Mouse (Mus musculus): Measurements from ENCODE around the gene Ube2h. TPM values are rescaled to one million over a fixed set of nuclear protein-coding genes. Genes with fewer than 3 reads are reported as not detected.

Ube2h gene
- polyA plus RNA-seq, 1 experiment, result 28.7 TPM

GRCm38 (mm10) chr6:30228921-30229320 lies 75.4 kb downstream of the Ube2h start:
- H3K4me3 ChIP-seq (replicated peaks), result no peak overlapping the region
- no peaks in the 10 kb centered on the region for H3K27me3 ChIP-seq (ENCODE audit: control insufficient read depth)
- peaks cover 10% of the 10 kb centered on the region for H3K4me1 ChIP-seq (ENCODE audit: control insufficient read depth)
- TF ChIP-seq GATA1 (IDR thresholded peaks at IDR 0.05; ENCODE audit: low read length), result no peak
- TF ChIP-seq TAL1 (IDR thresholded peaks at IDR 0.05; ENCODE audit: low read length), result no peak
- H3K36me3 ChIP-seq (ENCODE audit: control insufficient read depth), result peaks cover 65% of the 10 kb centered on the region
- no peaks in the 10 kb centered on the region for H3K9me3 ChIP-seq (ENCODE audit: control insufficient read depth, low read length)

DNA sequence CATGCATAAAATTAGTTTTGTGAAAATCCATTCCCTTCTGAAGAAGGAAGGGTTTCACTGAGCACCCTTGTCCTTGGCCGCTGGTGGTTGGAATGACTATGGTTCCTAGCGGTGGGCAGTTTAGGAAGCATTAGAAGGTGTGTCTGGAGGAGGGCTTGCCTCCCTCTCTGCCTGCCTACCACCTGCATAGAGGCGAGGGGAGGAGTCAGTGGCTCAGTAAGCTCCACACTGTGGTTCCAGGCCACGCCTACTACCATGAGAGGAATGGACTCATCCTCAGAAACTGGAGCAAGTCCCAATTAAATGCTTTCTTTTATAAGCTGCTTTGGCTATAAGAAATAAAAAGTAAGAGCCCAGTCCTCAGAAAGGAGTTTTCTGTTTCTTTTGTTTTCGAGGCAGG lies 76.0 kb downstream of the Ube2h start:
- Histone ChIP-seq H3K4me3 (replicated peaks) (no peak overlapping the region), H3K36me3 (ENCODE audit: control insufficient read depth) (peaks cover 63% of the 10 kb centered on the region), H3K9me3 (ENCODE audit: control insufficient read depth, low read length) (no peaks in the 10 kb centered on the region), H3K27me3 (ENCODE audit: control insufficient read depth) (no peaks in the 10 kb centered on the region), H3K4me1 (ENCODE audit: control insufficient read depth) (peaks cover 10% of the 10 kb centered on the region)
- TF ChIP-seq TAL1 (IDR thresholded peaks at IDR 0.05; ENCODE audit: low read length) (no peak), GATA1 (IDR thresholded peaks at IDR 0.05; ENCODE audit: low read length) (no peak)

DNA sequence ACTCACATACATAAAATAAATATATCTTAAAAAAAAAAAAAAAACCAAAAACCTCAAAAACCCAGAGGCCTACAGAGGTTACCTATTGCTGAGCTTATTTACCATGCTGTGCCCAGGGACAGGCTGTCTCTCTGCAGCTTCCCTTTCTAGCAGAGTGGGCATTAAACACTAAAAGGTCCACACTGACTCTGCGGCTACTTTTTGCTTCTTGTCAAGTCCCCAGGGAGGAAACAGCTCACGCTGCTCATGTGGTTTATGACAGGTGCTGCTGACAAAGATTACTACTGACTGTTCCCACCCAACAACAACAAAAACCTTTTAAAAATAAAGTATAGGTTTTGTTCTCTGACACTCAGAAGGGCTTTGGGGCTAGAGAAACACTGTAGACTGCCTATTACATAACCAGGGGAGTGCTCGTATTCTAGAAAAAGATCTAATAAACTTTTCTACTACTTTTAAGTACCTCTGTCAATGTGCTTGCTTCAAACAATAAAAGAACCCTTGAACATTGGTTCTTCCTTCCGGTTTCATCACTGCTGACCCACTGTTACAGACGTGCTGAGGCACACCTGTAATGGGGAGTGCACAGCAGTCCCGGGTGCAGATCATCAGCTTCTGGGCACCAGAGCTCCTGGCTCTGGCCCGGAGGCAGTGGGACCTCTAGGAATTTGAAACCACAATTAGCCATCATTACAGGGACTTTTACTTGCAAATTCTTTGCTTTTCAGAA lies 77.2 kb downstream of the Ube2h start:
- Histone ChIP-seq H3K4me1 (ENCODE audit: control insufficient read depth) (peaks cover 8% of the 10 kb centered on the region), H3K36me3 (ENCODE audit: control insufficient read depth) (peaks cover 56% of the 10 kb centered on the region), H3K27me3 (ENCODE audit: control insufficient read depth) (no peaks in the 10 kb centered on the region), H3K9me3 (ENCODE audit: control insufficient read depth, low read length) (no peaks in the 10 kb centered on the region), H3K4me3 (replicated peaks) (no peak overlapping the region)
- TF ChIP-seq GATA1 (IDR thresholded peaks at IDR 0.05; ENCODE audit: low read length) (no peak), TAL1 (IDR thresholded peaks at IDR 0.05; ENCODE audit: low read length) (no peak)

GRCm38 (mm10) chr6:30224693-30225092 lies 79.6 kb downstream of the Ube2h start:
- TF ChIP-seq GATA1 (IDR thresholded peaks at IDR 0.05; ENCODE audit: low read length) (no peak), TAL1 (IDR thresholded peaks at IDR 0.05; ENCODE audit: low read length) (no peak)
- Histone ChIP-seq H3K9me3 (ENCODE audit: control insufficient read depth, low read length) (no peaks in the 10 kb centered on the region), H3K4me1 (ENCODE audit: control insufficient read depth) (peaks cover 6% of the 10 kb centered on the region), H3K4me3 (replicated peaks) (no peak overlapping the region), H3K27me3 (ENCODE audit: control insufficient read depth) (no peaks in the 10 kb centered on the region), H3K36me3 (ENCODE audit: control insufficient read depth) (peaks cover 63% of the 10 kb centered on the region)

DNA sequence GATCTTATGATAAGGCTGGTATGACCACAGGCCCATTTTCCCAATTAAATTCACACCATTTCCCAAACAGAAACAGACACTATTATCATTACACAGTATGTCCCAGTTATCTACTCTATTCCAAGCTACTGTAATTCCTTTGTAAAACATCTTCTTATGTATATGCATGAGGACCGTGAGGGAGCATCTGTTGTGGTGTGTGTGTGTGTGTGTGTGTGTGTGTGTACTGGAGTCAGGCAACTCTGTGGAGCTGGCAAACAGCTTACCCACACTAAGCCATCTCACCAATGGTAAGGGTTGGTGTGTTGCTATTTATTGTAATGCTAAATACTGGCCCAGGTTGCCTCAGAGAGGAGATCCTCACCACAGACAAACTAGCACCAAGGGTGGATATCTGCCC lies 82.0 kb downstream of the Ube2h start:
- Histone ChIP-seq H3K36me3 (ENCODE audit: control insufficient read depth) (peaks cover 70% of the 10 kb centered on the region), H3K27me3 (ENCODE audit: control insufficient read depth) (no peaks in the 10 kb centered on the region), H3K4me3 (replicated peaks) (no peak overlapping the region), H3K9me3 (ENCODE audit: control insufficient read depth, low read length) (no peaks in the 10 kb centered on the region), H3K4me1 (ENCODE audit: control insufficient read depth) (peaks cover 2% of the 10 kb centered on the region)
- no peak for TF ChIP-seq TAL1 (IDR thresholded peaks at IDR 0.05; ENCODE audit: low read length)
- TF ChIP-seq GATA1 (IDR thresholded peaks at IDR 0.05; ENCODE audit: low read length), result no peak

GRCm38 (mm10) chr6:30217581-30217980 lies 86.8 kb downstream of the Ube2h start:
- Histone ChIP-seq H3K27me3 (ENCODE audit: control insufficient read depth) (no peaks in the 10 kb centered on the region), H3K9me3 (ENCODE audit: control insufficient read depth, low read length) (no peaks in the 10 kb centered on the region), H3K4me3 (replicated peaks) (no peak overlapping the region), H3K4me1 (ENCODE audit: control insufficient read depth) (peaks cover 1% of the 10 kb centered on the region; the same call in 1 of the 2 replicates), H3K36me3 (ENCODE audit: control insufficient read depth) (peaks cover 61% of the 10 kb centered on the region)
- TF ChIP-seq GATA1 (IDR thresholded peaks at IDR 0.05; ENCODE audit: low read length), result no peak
- TF ChIP-seq TAL1 (IDR thresholded peaks at IDR 0.05; ENCODE audit: low read length), result no peak

GRCm38 (mm10) chr6:30212468-30212867 lies 91.9 kb downstream of the Ube2h start:
- no peaks in the 10 kb centered on the region for H3K27me3 ChIP-seq (ENCODE audit: control insufficient read depth)
- H3K9me3 ChIP-seq (ENCODE audit: control insufficient read depth, low read length), result no peaks in the 10 kb centered on the region
- peaks cover 30% of the 10 kb centered on the region for H3K36me3 ChIP-seq (ENCODE audit: control insufficient read depth)
- H3K4me3 ChIP-seq (replicated peaks), result no peak overlapping the region
- peaks cover 6% of the 10 kb centered on the region for H3K4me1 ChIP-seq (ENCODE audit: control insufficient read depth)
- no peak for TF ChIP-seq GATA1 (IDR thresholded peaks at IDR 0.05; ENCODE audit: low read length)
- TF ChIP-seq TAL1 (IDR thresholded peaks at IDR 0.05; ENCODE audit: low read length), result no peak

DNA sequence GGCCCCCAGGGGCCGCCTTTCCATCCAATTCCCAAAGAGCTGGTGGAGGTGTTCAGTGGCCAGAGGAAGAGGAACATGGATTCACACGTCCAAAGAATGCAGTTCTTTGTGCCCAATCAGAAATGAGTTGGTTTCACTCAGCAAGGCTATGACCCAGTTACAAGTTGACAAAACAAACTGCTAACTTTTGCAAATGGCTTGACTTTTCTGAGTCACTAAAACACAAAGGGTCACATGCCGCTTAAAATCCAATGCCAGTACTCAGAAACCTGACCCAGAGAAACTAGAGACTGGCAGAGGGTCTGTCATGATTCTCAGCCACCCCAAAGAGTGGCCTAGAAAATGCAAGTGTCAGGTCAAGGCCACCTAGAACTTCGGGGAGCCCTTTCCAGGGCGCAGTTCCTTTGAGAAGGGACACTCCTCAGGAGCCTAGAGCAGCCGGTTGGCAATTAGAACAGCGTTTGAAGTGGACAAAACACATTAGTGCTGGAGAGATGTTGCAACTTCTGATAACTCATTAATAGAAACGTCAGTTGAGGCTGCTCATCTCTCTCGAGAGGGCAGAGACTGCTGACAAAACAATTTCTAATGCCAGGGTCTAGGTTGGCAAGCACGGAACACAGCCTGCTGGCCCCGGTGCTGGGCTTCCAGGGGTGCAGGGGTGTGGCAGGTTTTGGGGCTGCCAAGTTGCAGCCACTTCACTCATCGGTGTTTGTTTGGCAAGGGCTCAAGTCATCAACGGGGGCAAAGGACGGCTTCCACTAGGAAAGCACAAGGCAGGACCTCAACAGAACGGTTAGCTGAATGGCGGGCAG lies 92.5 kb downstream of the Ube2h start:
- H3K4me1 ChIP-seq (ENCODE audit: control insufficient read depth), result peaks cover 6% of the 10 kb centered on the region
- H3K27me3 ChIP-seq (ENCODE audit: control insufficient read depth), result no peaks in the 10 kb centered on the region
- H3K9me3 ChIP-seq (ENCODE audit: control insufficient read depth, low read length), result no peaks in the 10 kb centered on the region
- peaks cover 28% of the 10 kb centered on the region for H3K36me3 ChIP-seq (ENCODE audit: control insufficient read depth)
- TF ChIP-seq TAL1 (IDR thresholded peaks at IDR 0.05; ENCODE audit: low read length), result no peak
- TF ChIP-seq GATA1 (IDR thresholded peaks at IDR 0.05; ENCODE audit: low read length), result no peak
- no peak overlapping the region for H3K4me3 ChIP-seq (replicated peaks)

- TF ChIP-seq TAL1 (IDR thresholded peaks at IDR 0.05; ENCODE audit: low read length), result no peak
- TF ChIP-seq GATA1 (IDR thresholded peaks at IDR 0.05; ENCODE audit: low read length), result no peak
- no peak overlapping the region for H3K4me3 ChIP-seq (replicated peaks)
- H3K9me3 ChIP-seq (ENCODE audit: control insufficient read depth, low read length), result no peaks in the 10 kb centered on the region
- no peaks in the 10 kb centered on the region; the same call in 1 of the 2 replicates for H3K27me3 ChIP-seq (ENCODE audit: control insufficient read depth)
- peaks cover 9% of the 10 kb centered on the region for H3K4me1 ChIP-seq (ENCODE audit: control insufficient read depth)
- peaks cover 24% of the 10 kb centered on the region for H3K36me3 ChIP-seq (ENCODE audit: control insufficient read depth)
These were observed 93.6 kb downstream of the Ube2h start for GRCm38 (mm10) chr6:30210788-30211187.
